Mouse (Mus musculus) liver, adult 2 months (tissue): ENCODE measurements around the gene Psmd6.

Experiments used
- CTCF ChIP-seq: fragments of 200-500 bp; IDR thresholded peaks from 2 replicates; pipeline ENCODE4 v1.5.1; 2011; ENCODE audit warnings: low read depth, low read length, control low read depth
- POLR2A ChIP-seq: fragments of 200-500 bp; IDR thresholded peaks from 2 replicates; pipeline ENCODE4 v1.6.1; 2011; ENCODE audit warnings: low read length, control low read depth; ENCODE audit not compliant: insufficient read depth; ENCODE audit errors: extremely low read depth

DNA sequence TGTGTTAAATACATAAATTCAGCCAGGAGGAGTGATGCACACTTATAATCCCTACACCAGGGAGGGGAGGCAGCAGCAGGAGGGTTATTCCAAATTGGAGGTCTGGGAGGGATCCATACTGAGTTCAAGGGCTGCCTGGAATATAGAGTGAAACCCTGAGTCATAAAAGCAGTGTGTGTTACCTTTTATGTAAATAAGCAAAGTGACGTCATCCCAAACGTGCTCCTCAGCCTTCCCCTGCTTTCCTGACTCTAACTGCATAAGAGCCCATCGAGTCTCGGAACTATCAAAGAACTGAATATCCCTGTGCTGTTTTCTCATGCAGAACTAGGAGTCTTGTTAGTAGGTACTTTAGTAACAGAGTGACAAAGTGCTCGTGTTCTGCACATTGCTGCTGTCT, 57.4 kb downstream of the Psmd6 start:
- TF ChIP-seq CTCF: no peak
- TF ChIP-seq POLR2A: no peak
